Mouse (Mus musculus) heart, postnatal 0 days (tissue): ENCODE measurements around the gene Kctd15.

Experiments
- CTCF ChIP-seq: IDR thresholded peaks from 2 replicates; pipeline ENCODE4 v1.5.1; 2016; ENCODE audit warnings: antibody characterized with exemption, control low read depth, low read depth
- EP300 ChIP-seq: IDR thresholded peaks from 2 replicates; pipeline ENCODE4 v1.6.1; 2016; ENCODE audit warnings: antibody characterized with exemption, low read depth

- no peak for TF ChIP-seq CTCF
- no peak for TF ChIP-seq EP300
Observed at GRCm38 (mm10) chr7:34595307-34595565, 61.3 kb downstream of the Kctd15 start.
